Mouse (Mus musculus) v-Abl transformed pro-B cells (cell line): ENCODE measurements at regions not wholly inside any gene's neighbourhood (a gene's known extent, or its start where the extent isn't known, plus 50 kb on each side); places are given as distances from the start of the nearest gene placed in this dataset.

Experiments used
- in situ Hi-C, 2 experiments: fragments of 400-800 bp; cut with MboI; formaldehyde crosslinking; loops; one replicate each; pipeline ENCODE4 v1.15.1; 2025; ENCODE audit not compliant: unreplicated experiment in 2 of 2

GRCm38 (mm10) chr2:75756704-75757638 is 52.5 kb upstream of the Nfe2l2 start:
- in situ Hi-C loops: loop anchor here in 1 of 2 experiments (25.0 kb wide), 1 partner anchor 1070 kb away; the partner anchor contains the start of genes Hoxd10, Hoxd11, Hoxd12 and Hoxd9

- in situ Hi-C loops: loop anchor here in 1 of 2 experiments (25.0 kb wide), 1 partner anchor 1067 kb away; the partner anchor contains the start of genes Hoxd10, Hoxd11, Hoxd12 and Hoxd9
These were observed 50.2 kb upstream of the Nfe2l2 start for GRCm38 (mm10) chr2:75754606-75755005.
